Mouse (Mus musculus) midbrain, embryonic 11.5 days (tissue): ENCODE measurements around the gene Ncoa6. TPM values are rescaled to one million over a fixed set of nuclear protein-coding genes. Genes with fewer than 3 reads are reported as not detected.

Source experiments
- ATAC-seq: fragments of 200-750 bp; cut with Nextera tagmentation; 2 replicates; pipeline ENCODE4 v1.8.0; 2017; ENCODE audit warnings: moderate TSS enrichment, moderate library complexity; ENCODE audit not compliant: low FRiP score
- DNase-seq: peaks from one replicate; pipeline ENCODE4 v3.0.0; 2015; ENCODE audit warnings: low spot score; ENCODE audit errors: missing footprints
- H3K27ac ChIP-seq: fragments of 300-500 bp; sonication (generic); 2 replicates; pipeline ENCODE4 v1.5.1; 2014; ENCODE audit warnings: low read depth, low read length
- H3K27me3 ChIP-seq: fragments of 300-500 bp; sonication (generic); 2 replicates; pipeline ENCODE4 v1.6.1; 2014; ENCODE audit warnings: mild to moderate bottlenecking, low read length, moderate library complexity, mixed read lengths; ENCODE audit not compliant: control insufficient read depth, insufficient read depth
- H3K36me3 ChIP-seq: fragments of 300-500 bp; sonication (generic); 2 replicates; pipeline ENCODE4 v1.6.1; 2014; ENCODE audit warnings: mild to moderate bottlenecking, low read length, moderate library complexity, mixed read lengths; ENCODE audit not compliant: control insufficient read depth, insufficient read depth
- H3K4me1 ChIP-seq: fragments of 300-500 bp; sonication (generic); 2 replicates; pipeline ENCODE4 v1.6.1; 2014; ENCODE audit warnings: low read length; ENCODE audit not compliant: control insufficient read depth, insufficient read depth
- H3K4me2 ChIP-seq: fragments of 300-500 bp; sonication (generic); 2 replicates; pipeline ENCODE4 v1.6.1; 2014; ENCODE audit warnings: mild to moderate bottlenecking, moderate library complexity
- H3K4me3 ChIP-seq: fragments of 300-500 bp; sonication (generic); 2 replicates; pipeline ENCODE4 v1.5.1; 2014; ENCODE audit warnings: low read depth, low read length
- H3K9ac ChIP-seq: fragments of 300-500 bp; sonication (generic); 2 replicates; pipeline ENCODE4 v1.6.1; 2014; ENCODE audit warnings: low read length
- H3K9me3 ChIP-seq: fragments of 300-500 bp; sonication (generic); 2 replicates; pipeline ENCODE4 v1.6.1; 2016; ENCODE audit warnings: low read length; ENCODE audit not compliant: control insufficient read depth
- WGBS: fragments of 180-500 bp; shearing (Covaris S2); extraction: QIAGEN DNeasy Blood & Tissue Kit; methylation state at CpG from one replicate; pipeline ENCODE4 v1.1.7; 2014; 5-methylcytosine and 5-hydroxymethylcytosine counted together
- polyA plus RNA-seq: library from polyadenylated mRNA; unstranded; fragments of >200 nt; fragmentation: Nextera tagmentation; extraction: Ambion mirVana; gene quantifications from 2 replicates; pipeline ENCODE4 v1.2.1, GENCODE M21; 2014

The Ncoa6 gene
- polyA plus RNA-seq, 1 experiment from 2014 or later = 33.6 TPM

- WGBS = 40% methylated on average over 8 of the region's 8 CpGs
- Histone ChIP-seq H3K4me3 (peak within 1 kb of the TSS; percentile 81), H3K4me2 (peak within 1 kb of the TSS; percentile 67), H3K27me3 (peaks cover 8% of the 10 kb centered on the region; the same call in 1 of the 2 replicates), H3K9ac (peak within 1 kb of the TSS; percentile 93), H3K36me3 (no peaks in the 10 kb centered on the region), H3K9me3 (no peaks in the 10 kb centered on the region), H3K27ac (peak within 1 kb of the TSS; percentile 94), H3K4me1 (peaks cover 13% of the 10 kb centered on the region)
- DNase-seq = peak; percentile 85
- no peak for ATAC-seq
These were observed 93.2 kb downstream of the Ncoa6 start, which contains the start of gene Trp53inp2 for GRCm38 (mm10) chr2:155380261-155381059. Gene Trp53inp2, plus strand, starts transcription at chr2:155381059.

- DNase-seq (no peak), ATAC-seq (no peak)
- H3K27ac ChIP-seq = no peak overlapping the region
- no peaks in the 10 kb centered on the region for H3K36me3 ChIP-seq
- H3K4me1 ChIP-seq = peaks cover 4% of the 10 kb centered on the region; the same call in 1 of the 2 replicates
- H3K27me3 ChIP-seq = peaks cover 8% of the 10 kb centered on the region; the same call in 1 of the 2 replicates
- no peak overlapping the region for H3K4me3 ChIP-seq
- no peak overlapping the region for H3K9ac ChIP-seq
- no peaks in the 10 kb centered on the region for H3K9me3 ChIP-seq
- no peak overlapping the region for H3K4me2 ChIP-seq
- WGBS = 78% methylated on average over 10 of the region's 10 CpGs
These were observed 97.5 kb downstream of the Ncoa6 start for GRCm38 (mm10) chr2:155376191-155376590.

GRCm38 (mm10) chr2:155374521-155374920, 99.2 kb downstream of the Ncoa6 start:
- no peak for ATAC-seq

GRCm38 (mm10) chr2:155373886-155374285, 99.8 kb downstream of the Ncoa6 start:
- Histone ChIP-seq H3K9ac (no peak overlapping the region), H3K9me3 (no peaks in the 10 kb centered on the region), H3K4me1 (no peaks in the 10 kb centered on the region), H3K27me3 (no peaks in the 10 kb centered on the region), H3K27ac (no peak overlapping the region), H3K4me2 (no peak overlapping the region), H3K36me3 (no peaks in the 10 kb centered on the region), H3K4me3 (no peak overlapping the region)
- ATAC-seq (no peak), DNase-seq (no peak)
- WGBS = 69% methylated on average over 1 of the region's 1 CpGs

More at GRCm38 (mm10) chr2:155374521-155374920, 99.2 kb downstream of the Ncoa6 start:
- Histone ChIP-seq H3K9me3 (no peaks in the 10 kb centered on the region), H3K4me2 (no peak overlapping the region), H3K4me1 (no peaks in the 10 kb centered on the region), H3K27me3 (no peaks in the 10 kb centered on the region; the same call in 1 of the 2 replicates), H3K9ac (no peak overlapping the region), H3K36me3 (no peaks in the 10 kb centered on the region), H3K4me3 (no peak overlapping the region), H3K27ac (no peak overlapping the region)
- no peak for DNase-seq

GRCm38 (mm10) chr2:155373302-155373701, 100.4 kb downstream of the Ncoa6 start:
- Histone ChIP-seq H3K36me3 (no peaks in the 10 kb centered on the region), H3K27me3 (no peaks in the 10 kb centered on the region), H3K4me3 (no peak overlapping the region), H3K27ac (no peak overlapping the region), H3K4me1 (no peaks in the 10 kb centered on the region), H3K4me2 (no peak overlapping the region), H3K9ac (no peak overlapping the region), H3K9me3 (no peaks in the 10 kb centered on the region)
- DNase-seq (no peak), ATAC-seq (no peak)
- 77% methylated on average over 1 of the region's 1 CpGs for WGBS

GRCm38 (mm10) chr2:155372451-155372850, 101.2 kb downstream of the Ncoa6 start:
- DNase-seq (no peak), ATAC-seq (no peak)
- Histone ChIP-seq H3K27ac (no peak overlapping the region), H3K9me3 (no peaks in the 10 kb centered on the region), H3K4me2 (no peak overlapping the region), H3K4me1 (no peaks in the 10 kb centered on the region), H3K36me3 (no peaks in the 10 kb centered on the region), H3K9ac (no peak overlapping the region), H3K4me3 (no peak overlapping the region), H3K27me3 (no peaks in the 10 kb centered on the region)
- 73% methylated on average over 4 of the region's 4 CpGs for WGBS

- Histone ChIP-seq H3K27ac (no peak overlapping the region), H3K4me1 (no peaks in the 10 kb centered on the region), H3K27me3 (no peaks in the 10 kb centered on the region), H3K4me3 (no peak overlapping the region), H3K36me3 (no peaks in the 10 kb centered on the region), H3K9ac (no peak overlapping the region), H3K9me3 (no peaks in the 10 kb centered on the region), H3K4me2 (no peak overlapping the region)
- DNase-seq = no peak
- ATAC-seq = no peak
- 76% methylated on average over 7 of the region's 7 CpGs for WGBS
These were observed 104.3 kb downstream of the Ncoa6 start for GRCm38 (mm10) chr2:155369333-155369883.

GRCm38 (mm10) chr2:155367635-155368284, 105.9 kb downstream of the Ncoa6 start:
- no peak overlapping the region for H3K9ac ChIP-seq
- H3K27ac ChIP-seq = no peak overlapping the region
- no peak overlapping the region for H3K4me3 ChIP-seq
- no peak for ATAC-seq
- no peak overlapping the region for H3K4me2 ChIP-seq
- no peaks in the 10 kb centered on the region for H3K9me3 ChIP-seq
- no peaks in the 10 kb centered on the region for H3K27me3 ChIP-seq
- no peaks in the 10 kb centered on the region for H3K36me3 ChIP-seq
- DNase-seq = no peak
- 80% methylated on average over 7 of the region's 7 CpGs for WGBS
- no peaks in the 10 kb centered on the region for H3K4me1 ChIP-seq
